29 mouse cellular contexts compared by ENCODE assay signal in genomic region chr2:167576121-167576620, GRCm38 (mm10). TPM values are rescaled to one million over a fixed set of nuclear protein-coding genes. Genes with fewer than 3 reads are reported as not detected.
"Had no signal": no experiment of that assay in that cellular context is flagged by ENCODE, and none has a peak within 500 bp of the region (broad histone marks: within the 10 kb centered on the region; RNA-seq: fewer than 3 reads in every experiment).

No protein-coding gene starts in this region.

- H3K9me3 ChIP-seq: heart, embryonic 13.5 days; heart, embryonic 15.5 days; hindbrain, embryonic 10.5 days; hindbrain, embryonic 12.5 days; intestine, embryonic 15.5 days; kidney, embryonic 15.5 days; limb, embryonic 12.5 days; liver, embryonic 13.5 days; liver, embryonic 15.5 days had no signal

- H3K27ac ChIP-seq: heart, embryonic 13.5 days; heart, embryonic 15.5 days; hindbrain, embryonic 10.5 days; hindbrain, embryonic 12.5 days; hindbrain, embryonic 14.5 days; intestine, embryonic 15.5 days; kidney, embryonic 15.5 days; kidney, postnatal 0 days; left cerebral cortex, adult 2 months; limb, embryonic 12.5 days; liver, embryonic 13.5 days; liver, embryonic 15.5 days had no signal

- H3K4me3 ChIP-seq: gastrocnemius, adult 2 months; heart, adult 2 months; heart, embryonic 13.5 days; heart, embryonic 15.5 days; hindbrain, embryonic 10.5 days; hindbrain, embryonic 12.5 days; intestine, embryonic 15.5 days; kidney, embryonic 15.5 days; left cerebral cortex, adult 2 months; limb, embryonic 12.5 days; liver, embryonic 13.5 days; liver, embryonic 15.5 days had no signal

- DNase-seq: gastrocnemius, adult 2 months; gastrocnemius, postnatal 10 days; gastrocnemius, postnatal 25 days; heart, postnatal 14 days; heart, postnatal 4 days; kidney, adult 2 months; kidney, adult 9 months; kidney, postnatal 14 days; kidney, postnatal 36 days; layer of hippocampus, adult 9-11 months; left cerebral cortex, postnatal 4 days; liver; liver, embryonic 13.5 days had no signal

- H3K4me1 ChIP-seq: heart, embryonic 15.5 days had no signal

- H3K4me2 ChIP-seq: heart, embryonic 11.5 days; heart, embryonic 13.5 days; heart, embryonic 15.5 days; hindbrain, embryonic 12.5 days; hindbrain, embryonic 14.5 days; intestine, embryonic 15.5 days; kidney, embryonic 15.5 days; limb, embryonic 12.5 days; liver, embryonic 11.5 days; liver, embryonic 13.5 days; liver, embryonic 15.5 days had no signal

- H3K36me3 ChIP-seq: heart, embryonic 13.5 days; heart, embryonic 15.5 days; hindbrain, embryonic 10.5 days; hindbrain, embryonic 12.5 days; intestine, embryonic 15.5 days; kidney, embryonic 15.5 days; limb, embryonic 12.5 days; liver, embryonic 13.5 days; liver, embryonic 15.5 days had no signal

- H3K27me3 ChIP-seq: heart, embryonic 13.5 days; heart, embryonic 15.5 days; intestine, embryonic 15.5 days; kidney, embryonic 15.5 days; limb, embryonic 12.5 days; liver, embryonic 13.5 days; liver, embryonic 15.5 days had no signal

RNA-seq across cellular contexts. Expression of gene Snai1, which starts 38.2 kb away (rescaled TPM):
- total RNA-seq: granulocyte monocyte progenitor cell, adult 5-6 weeks had no signal
- polyA plus RNA-seq: inflammation-experienced regulatory T-cells, adult 6 months had no signal
